Mouse (Mus musculus): ENCODE results near the gene Gm4567. TPM values are rescaled to one million over a fixed set of nuclear protein-coding genes. Genes with fewer than 3 reads are reported as not detected.
"Not testable (repeated sequence)": the region's sequence is repeated elsewhere in the genome, so short reads cannot be mapped to it uniquely, and the experiment has no call there.

Gene Gm4567
- polyA plus RNA-seq (2012; rRNA removed): not detected in 2 replicates

GRCm38 (mm10) chr7:22719610-22720009 is at the start of gene Gm4567:
TSS of gene Gm4567 (minus strand) at chr7:22719710.
- WGBS: no CpG with 5 or more reads among the region's 1 CpGs
- DNase-seq (ENCODE audit: low read depth, low spot score): not testable (repeated sequence)

GRCm38 (mm10) chr7:22761397-22761796 is 41.9 kb upstream of the Gm4567 start, which contains the start of gene Vmn1r157:
TSS of gene Vmn1r157 (plus strand) at chr7:22761697.
- 11% methylated on average over 2 of the region's 3 CpGs for WGBS
- not testable (repeated sequence) for DNase-seq (ENCODE audit: low read depth, low spot score)

GRCm38 (mm10) chr7:22692217-22692616 is 27.3 kb downstream of the Gm4567 start, which contains the start of gene Gm8693:
TSS of gene Gm8693 (minus strand) at chr7:22692317.
- not testable (repeated sequence) for DNase-seq (ENCODE audit: low read depth, low spot score)
- WGBS: no CpG with 5 or more reads among the region's 2 CpGs

Other genes starting within 250 kb of the Gm4567 start
- not detected in 2 replicates for gene Vmn1r151, start 220.0 kb downstream of the Gm4567 start, polyA plus RNA-seq (2012; rRNA removed)
- not detected in 2 replicates for gene Vmn1r152, start 196.7 kb downstream of the Gm4567 start, polyA plus RNA-seq (2012; rRNA removed)
- not detected in 2 replicates for gene Gm8677, start 184.8 kb downstream of the Gm4567 start, polyA plus RNA-seq (2012; rRNA removed)
- not detected in 2 replicates for gene Gm4201, start 154.4 kb downstream of the Gm4567 start, polyA plus RNA-seq (2012; rRNA removed)
- gene Gm4565, start 131.6 kb downstream of the Gm4567 start, polyA plus RNA-seq (2012; rRNA removed): not detected in 2 replicates
- not detected in 2 replicates for gene Vmn1r155, start 61.7 kb downstream of the Gm4567 start, polyA plus RNA-seq (2012; rRNA removed)
- gene Gm8693, start 27.4 kb downstream of the Gm4567 start, polyA plus RNA-seq (2012; rRNA removed): not detected in 2 replicates
- gene Vmn1r157, start 42.0 kb upstream of the Gm4567 start, polyA plus RNA-seq (2012; rRNA removed): not detected in 2 replicates
- not detected in 2 replicates for gene Vmn1r158, start 71.1 kb upstream of the Gm4567 start, polyA plus RNA-seq (2012; rRNA removed)
- gene Vmn1r159, start 123.9 kb upstream of the Gm4567 start, polyA plus RNA-seq (2012; rRNA removed): not detected in 2 replicates
- gene Vmn1r160, start 151.5 kb upstream of the Gm4567 start, polyA plus RNA-seq (2012; rRNA removed): not detected in 2 replicates

All from large intestine, adult 2 months (tissue).